Mouse (Mus musculus): ENCODE results near the gene Mllt6.
A peak's percentile ranks its signal among the peaks of the same experiment; 100 is the strongest.
"Not testable (repeated sequence)": the region's sequence is repeated elsewhere in the genome, so short reads cannot be mapped to it uniquely, and the experiment has no call there.

Mllt6 gene

GRCm38 (mm10) chr11:97662893-97663527, at the start of gene Mllt6:
TSS of gene Mllt6 (plus strand) at chr11:97663414.
- peak; percentile 94 for DNase-seq

GRCm38 (mm10) chr11:97615276-97615675, 47.9 kb upstream of the Mllt6 start:
- DNase-seq = no peak

- no peak for DNase-seq
These were observed 44.8 kb upstream of the Mllt6 start for GRCm38 (mm10) chr11:97618368-97618767.

GRCm38 (mm10) chr11:97619391-97619795, 43.8 kb upstream of the Mllt6 start:
- DNase-seq = peak; percentile 42

GRCm38 (mm10) chr11:97622440-97622839, 40.8 kb upstream of the Mllt6 start:
- peak; percentile 82 for DNase-seq

DNA sequence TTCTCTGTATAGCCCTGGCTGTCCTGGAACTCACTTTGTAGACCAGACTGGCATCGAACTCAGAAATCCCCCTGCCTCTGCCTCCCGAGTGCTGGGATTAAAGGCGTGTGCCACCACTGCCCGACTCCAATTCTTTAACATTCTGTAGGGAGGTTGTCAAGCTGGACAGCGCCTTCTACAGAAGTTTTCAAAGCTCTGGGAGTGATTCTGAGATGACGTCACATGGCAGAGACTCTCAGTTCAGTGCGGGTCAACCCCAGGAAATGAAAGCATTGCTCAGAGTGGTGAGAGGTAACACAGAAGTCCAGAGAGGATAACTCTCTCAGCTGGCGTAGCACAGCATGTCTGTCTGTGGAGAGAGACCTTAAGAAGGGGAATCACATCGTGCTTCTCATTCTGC, 40.0 kb upstream of the Mllt6 start:
- DNase-seq = no peak

- no peak for DNase-seq
These were observed 37.7 kb upstream of the Mllt6 start for GRCm38 (mm10) chr11:97625551-97625950.

- DNase-seq = peak; percentile 29
These were observed 36.8 kb upstream of the Mllt6 start for GRCm38 (mm10) chr11:97626431-97626830.

DNA sequence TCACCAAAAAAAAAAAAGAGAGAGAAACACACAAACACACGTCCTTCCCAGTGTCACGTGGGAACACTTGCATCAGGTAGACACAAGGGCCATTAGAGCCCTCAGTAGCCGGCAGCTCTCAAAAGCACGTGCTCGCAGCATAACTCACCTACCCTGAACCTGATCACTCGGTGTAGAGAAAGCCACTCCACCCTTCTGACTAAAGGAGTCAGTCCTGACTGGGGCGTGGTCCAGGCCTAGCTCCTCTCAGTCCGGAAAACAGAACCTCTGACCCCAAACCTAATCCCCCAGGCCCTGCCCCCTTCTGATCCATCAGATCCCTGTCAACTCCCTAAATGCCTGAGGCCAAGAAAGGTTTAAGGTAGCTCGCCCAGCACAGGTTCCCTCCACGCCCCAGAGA, 36.4 kb upstream of the Mllt6 start:
- peak; percentile 57 for DNase-seq

GRCm38 (mm10) chr11:97627556-97628302, 35.5 kb upstream of the Mllt6 start:
- peak; percentile 21 for DNase-seq

GRCm38 (mm10) chr11:97628303-97628567, 35.0 kb upstream of the Mllt6 start:
- no peak for DNase-seq

GRCm38 (mm10) chr11:97628568-97629518, 34.4 kb upstream of the Mllt6 start:
- DNase-seq = peak; percentile 68

DNA sequence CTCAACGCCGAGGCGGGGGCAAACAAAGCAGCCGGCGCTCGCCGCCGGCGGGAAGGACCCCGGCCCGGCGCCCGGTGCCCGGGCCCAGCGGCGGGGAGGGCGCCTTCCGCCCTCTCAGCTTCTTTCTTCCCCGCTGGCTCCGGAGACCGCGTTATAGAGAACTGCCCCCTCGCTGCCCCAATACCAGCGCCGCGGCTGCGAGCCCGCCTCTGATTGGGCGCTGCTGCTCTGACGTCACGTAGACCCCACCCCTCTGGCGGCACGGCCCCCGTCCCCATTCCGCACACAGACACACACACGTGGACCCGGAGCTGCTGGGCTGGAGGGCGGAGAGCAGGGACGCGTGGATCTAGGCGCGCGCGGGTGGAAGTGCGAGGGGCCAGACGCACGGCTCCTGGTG, 33.6 kb upstream of the Mllt6 start, which contains the start of gene Epop:
Epop (minus strand) TSS at position 127 of the 400 bp plus-strand sequence.
- peak; percentile 95 for DNase-seq

DNA sequence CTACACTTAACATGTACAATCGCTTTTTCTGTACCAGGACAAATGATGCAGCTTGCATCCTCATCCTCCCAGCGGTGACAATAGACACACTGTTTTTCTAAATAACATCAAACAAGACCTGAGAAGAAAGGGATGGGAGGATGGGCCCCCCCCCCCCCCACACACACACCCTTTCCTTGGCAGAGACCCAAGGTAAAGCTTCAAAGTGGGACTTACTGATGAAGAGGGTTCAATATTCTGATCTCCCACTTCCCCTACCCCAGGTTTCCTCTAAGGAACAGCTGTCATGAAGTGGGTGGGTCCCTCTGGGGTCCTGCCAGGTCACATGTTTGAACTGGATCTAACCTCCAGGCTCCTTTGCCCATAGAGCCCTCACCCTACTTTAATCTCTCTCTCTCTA, 32.2 kb upstream of the Mllt6 start:
- no peak for DNase-seq

- DNase-seq = no peak
These were observed 31.7 kb upstream of the Mllt6 start for GRCm38 (mm10) chr11:97631500-97631899.

DNA sequence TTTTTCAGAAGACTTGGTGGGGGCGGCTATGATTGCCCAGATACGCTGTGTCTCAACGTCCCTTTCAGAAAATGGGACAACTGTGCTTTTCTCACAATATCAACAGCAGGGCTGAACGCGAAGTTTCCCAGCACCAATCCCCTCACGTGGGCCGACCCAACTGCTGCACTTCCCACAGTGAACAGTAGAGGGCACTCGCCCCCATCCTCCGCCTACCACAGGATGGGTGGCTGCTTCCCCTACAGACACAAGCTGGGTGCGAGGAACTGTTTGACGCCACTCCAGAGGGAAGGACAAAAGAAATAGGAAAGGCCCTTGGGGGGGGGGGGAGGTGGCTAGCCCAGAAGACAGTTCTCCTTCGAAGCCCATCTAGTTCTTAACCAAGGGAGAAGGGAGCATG, 31.3 kb upstream of the Mllt6 start:
- DNase-seq = peak; percentile 77

DNA sequence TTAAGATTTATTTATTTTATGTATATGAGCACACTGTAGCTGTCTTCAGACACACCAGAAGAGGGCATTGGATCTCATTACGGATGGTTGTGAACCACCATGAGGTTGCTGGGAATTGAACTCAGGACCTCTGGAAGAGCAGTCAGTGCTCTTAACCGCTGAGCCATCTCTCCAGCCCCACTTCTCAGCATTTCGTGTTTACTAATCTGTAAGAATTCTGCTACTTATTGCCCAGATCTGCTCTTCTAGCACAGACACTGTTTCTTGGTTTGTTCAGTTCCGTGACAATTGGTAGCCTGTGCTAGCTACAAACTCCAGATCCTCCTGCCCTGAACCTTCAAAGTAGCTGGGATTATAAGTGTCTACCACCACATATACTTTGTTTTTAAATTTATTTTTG, 30.8 kb upstream of the Mllt6 start:
- not testable (repeated sequence) for DNase-seq

DNA sequence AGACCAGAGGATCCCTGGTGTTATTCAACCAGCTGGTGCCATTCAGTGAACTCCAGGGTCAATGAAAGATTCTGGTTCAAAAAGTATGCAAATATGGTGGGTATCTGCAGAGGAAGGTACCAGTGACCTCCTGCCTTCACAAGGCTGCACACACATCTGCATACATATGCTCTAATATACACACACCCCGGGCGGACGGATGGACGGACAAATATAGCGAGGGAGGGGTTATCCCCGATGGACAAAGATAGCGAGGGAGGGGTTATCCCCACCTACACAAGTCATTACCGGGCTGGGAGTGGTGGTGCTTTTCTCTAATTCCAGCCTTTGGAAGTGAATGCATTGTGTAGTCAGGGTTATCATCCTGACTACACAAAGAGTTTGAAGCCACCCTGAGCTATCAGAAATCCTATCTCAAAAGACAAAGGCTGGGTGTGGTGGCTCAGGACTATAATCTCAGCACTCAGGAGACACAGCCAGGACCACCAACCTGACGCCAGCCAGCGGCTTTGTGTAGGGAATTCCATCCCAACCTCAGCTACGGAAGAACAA, 27.7 kb upstream of the Mllt6 start:
- DNase-seq = no peak

GRCm38 (mm10) chr11:97641668-97642067, 21.5 kb upstream of the Mllt6 start:
- DNase-seq = no peak

- DNase-seq = no peak
These were observed 20.5 kb upstream of the Mllt6 start for GRCm38 (mm10) chr11:97642746-97643145.

GRCm38 (mm10) chr11:97643380-97644055, 19.7 kb upstream of the Mllt6 start:
- DNase-seq = no peak

DNA sequence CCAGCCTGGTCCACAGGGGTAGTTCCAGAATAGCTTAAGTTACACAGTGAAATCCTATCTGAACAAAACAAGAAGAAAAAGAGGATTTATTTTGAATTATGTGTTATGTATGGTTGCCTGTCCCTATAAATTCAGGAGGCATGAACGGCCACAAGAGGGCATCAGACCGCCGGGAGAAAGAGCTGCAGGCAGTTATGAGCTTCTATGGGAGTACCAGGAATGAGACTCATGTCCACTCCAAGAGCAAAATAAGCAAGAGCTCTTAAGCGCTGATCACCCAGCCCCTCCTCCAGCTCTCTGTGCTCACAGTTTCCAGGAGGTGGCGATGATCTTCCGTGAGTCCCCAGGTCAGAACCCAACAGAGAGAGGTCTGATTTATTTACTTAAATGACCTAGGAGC, 18.4 kb upstream of the Mllt6 start:
- peak; percentile 70 for DNase-seq

DNA sequence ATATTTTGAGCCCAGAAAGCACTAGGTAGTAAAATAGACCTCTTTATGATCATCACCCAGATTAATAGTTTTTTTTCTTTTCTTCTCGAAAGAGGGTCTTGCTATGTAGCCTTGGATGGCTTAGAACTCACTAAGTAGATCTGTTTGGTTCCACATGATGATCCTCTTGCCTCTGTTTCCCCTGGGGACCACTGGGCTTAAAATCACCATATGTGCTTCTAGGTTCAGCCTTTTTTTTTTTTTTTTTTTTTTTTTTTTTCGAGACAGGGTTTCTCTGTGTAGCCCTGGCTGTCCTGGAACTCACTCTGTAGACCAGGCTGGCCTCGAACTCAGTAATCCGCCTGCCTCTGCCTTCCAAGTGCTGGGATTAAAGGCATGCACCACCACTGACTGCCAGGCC, 14.7 kb upstream of the Mllt6 start:
- not testable (repeated sequence) for DNase-seq

Data from embryo, embryonic 11 days (tissue).